Mouse (Mus musculus) urinary bladder, adult 18-20 months (tissue): Measurements from ENCODE around the gene Olfr1179.
"Not testable (repeated sequence)": the region's sequence is repeated elsewhere in the genome, so short reads cannot be mapped to it uniquely, and the experiment has no call there.

Source experiments
- DNase-seq, 2 experiments: peaks; one replicate each; pipeline ENCODE4 v3.0.0; 2022; ENCODE audit warnings: low spot score in 2 of 2, mixed read lengths in 2 of 2

Olfr1179 gene

GRCm38 (mm10) chr2:88406353-88406752 is at the start of gene Olfr1179:
Olfr1179 (minus strand) TSS chr2:88406453.
- no peak for DNase-seq

- not testable (repeated sequence) for DNase-seq
Measured at GRCm38 (mm10) chr2:88454567-88454966, 48.3 kb upstream of the Olfr1179 start, which contains the start of gene Olfr1183. Olfr1183 (plus strand) TSS chr2:88454867.

GRCm38 (mm10) chr2:88449031-88449430 is 42.8 kb upstream of the Olfr1179 start, which contains the start of gene Gm13757:
Gm13757 (minus strand) TSS chr2:88449131.
- no peak for DNase-seq

- no peak for DNase-seq
Measured at GRCm38 (mm10) chr2:88426071-88426470, 19.8 kb upstream of the Olfr1179 start, which contains the start of gene Olfr1181. Olfr1181 (minus strand) TSS chr2:88426171.

- DNase-seq: no peak
Measured at GRCm38 (mm10) chr2:88419051-88419450, 12.8 kb upstream of the Olfr1179 start, which contains the start of gene Olfr1180. Olfr1180 (minus strand) TSS chr2:88419151.

GRCm38 (mm10) chr2:88386762-88387161 is 19.5 kb downstream of the Olfr1179 start, which contains the start of gene Olfr1178:
Olfr1178 (plus strand) TSS chr2:88387062.
- no peak for DNase-seq

- DNase-seq: no peak
Measured at GRCm38 (mm10) chr2:88356304-88356703, 49.9 kb downstream of the Olfr1179 start.
